Mouse (Mus musculus): ENCODE data around the gene Rab37.

Rab37 gene

GRCm38 (mm10) chr11:115091362-115091901, at the start of gene Rab37:
Gene Rab37, plus strand, starts transcription at chr11:115091431.
- peak in 1 of 2 experiments; percentile 52 for DNase-seq

DNA sequence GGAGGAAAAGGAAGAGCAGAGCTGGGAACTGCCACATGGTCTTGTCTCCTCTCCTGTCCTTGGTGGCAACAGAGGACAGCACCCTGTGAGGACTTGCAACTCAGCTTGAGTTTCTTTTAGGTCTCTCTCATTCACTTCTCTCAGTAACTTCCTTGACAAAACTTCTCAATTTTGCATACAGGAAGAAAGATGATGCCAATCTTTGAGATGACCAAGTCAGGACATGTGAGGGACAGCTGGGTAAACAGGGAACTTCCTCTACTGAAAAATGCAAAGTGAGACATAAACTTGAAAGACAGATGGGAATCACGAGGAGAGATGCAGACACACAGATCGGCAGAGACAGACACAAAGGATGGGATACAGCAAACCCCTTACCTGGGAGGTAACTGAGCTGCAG, 43.0 kb upstream of the Rab37 start, which contains the start of gene Cd300ld3:
Gene Cd300ld3 (minus strand): TSS at position 151 of the 400 bp plus-strand sequence.
- DNase-seq = no peak

- peak in 1 of 2 experiments; percentile 9 for DNase-seq
These were observed 41.8 kb upstream of the Rab37 start for GRCm38 (mm10) chr11:115049282-115049895.

- DNase-seq = peak; percentile 49 to 77
These were observed 39.0 kb upstream of the Rab37 start for GRCm38 (mm10) chr11:115052206-115052605.

DNA sequence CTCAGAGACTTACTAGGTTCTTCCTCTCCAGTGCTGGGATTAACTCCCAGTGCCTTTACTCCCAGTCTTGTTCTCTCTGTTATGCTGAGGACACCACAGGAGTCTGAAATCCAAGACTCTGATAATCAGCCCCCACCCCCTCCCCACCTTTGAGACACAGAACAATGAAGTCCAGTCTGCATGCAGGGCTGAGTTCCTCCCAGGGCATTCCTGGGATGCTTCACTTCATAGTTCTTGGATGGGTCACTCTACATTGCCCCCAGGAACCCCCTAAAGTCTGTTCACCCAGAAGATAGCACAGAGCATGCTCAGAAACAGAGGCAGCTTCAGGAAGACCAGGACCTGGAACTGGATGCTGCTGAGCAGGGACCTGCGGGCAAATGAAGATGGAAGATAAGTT, 38.2 kb upstream of the Rab37 start:
- no peak for DNase-seq

- no peak for DNase-seq
These were observed 36.7 kb upstream of the Rab37 start for GRCm38 (mm10) chr11:115054537-115054936.

DNA sequence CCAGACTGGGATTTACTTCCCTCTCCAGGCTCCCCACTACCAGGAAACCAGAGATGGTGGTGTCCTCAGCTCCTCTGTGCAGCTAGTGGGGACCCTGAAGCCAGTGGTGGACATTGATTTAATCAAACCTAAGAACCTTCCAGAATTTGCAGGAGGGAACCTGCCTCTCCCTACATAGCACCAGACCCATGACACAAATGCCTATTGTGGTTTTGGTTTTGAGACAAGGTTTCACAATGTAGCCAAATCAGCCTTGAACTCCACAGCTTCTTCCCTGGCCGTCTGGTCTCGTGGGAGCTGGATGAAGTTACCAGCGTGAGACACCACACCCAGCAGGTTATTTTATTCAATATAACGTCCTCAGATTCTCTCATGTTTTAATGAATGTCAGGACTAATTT, 32.5 kb upstream of the Rab37 start:
- DNase-seq = no peak

DNA sequence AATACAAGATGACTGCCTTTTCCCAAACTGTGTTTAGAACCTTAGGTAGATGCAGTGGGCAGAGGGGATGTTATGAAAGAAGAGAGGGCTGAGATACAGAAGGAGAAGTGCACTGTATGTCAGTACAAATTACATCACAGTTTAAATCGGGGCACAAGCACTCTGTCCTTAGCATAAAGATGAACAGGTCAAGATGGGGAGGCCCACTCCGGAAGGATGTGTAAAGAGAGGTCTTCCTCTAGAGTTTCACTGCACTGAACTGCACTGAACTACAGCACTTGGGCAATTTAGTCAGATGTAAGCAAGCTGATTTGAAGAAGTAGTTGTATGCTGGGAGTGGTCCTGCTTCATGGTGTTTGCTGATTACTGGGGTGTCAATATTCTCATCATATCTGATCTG, 31.4 kb upstream of the Rab37 start:
- DNase-seq = no peak

DNA sequence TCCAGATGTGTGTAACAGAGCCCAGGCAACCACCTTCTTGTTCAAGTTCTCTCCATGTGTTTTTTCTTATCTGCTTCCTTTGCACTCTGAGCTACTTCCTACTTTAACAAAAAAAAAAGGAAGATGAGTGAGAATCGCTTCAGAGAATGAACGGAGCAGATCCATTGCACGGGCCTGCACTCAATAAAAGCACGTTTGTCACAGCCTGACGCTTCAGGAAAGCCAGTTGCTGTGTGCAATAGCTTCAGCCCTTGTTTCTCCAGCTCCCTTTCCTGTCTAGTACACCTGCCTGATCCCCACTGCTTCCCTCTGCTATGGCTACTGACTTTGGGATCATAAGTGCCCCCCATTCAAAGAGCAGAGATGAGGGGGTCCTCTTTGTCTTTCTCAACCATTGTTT, 29.2 kb upstream of the Rab37 start, which contains the start of gene Cd300e:
Gene Cd300e (minus strand): TSS at position 101 of the 400 bp plus-strand sequence.
- DNase-seq = no peak

- DNase-seq = no peak
These were observed 24.5 kb upstream of the Rab37 start for GRCm38 (mm10) chr11:115066768-115067167.

GRCm38 (mm10) chr11:115071015-115071551, 20.1 kb upstream of the Rab37 start:
- DNase-seq = no peak

DNA sequence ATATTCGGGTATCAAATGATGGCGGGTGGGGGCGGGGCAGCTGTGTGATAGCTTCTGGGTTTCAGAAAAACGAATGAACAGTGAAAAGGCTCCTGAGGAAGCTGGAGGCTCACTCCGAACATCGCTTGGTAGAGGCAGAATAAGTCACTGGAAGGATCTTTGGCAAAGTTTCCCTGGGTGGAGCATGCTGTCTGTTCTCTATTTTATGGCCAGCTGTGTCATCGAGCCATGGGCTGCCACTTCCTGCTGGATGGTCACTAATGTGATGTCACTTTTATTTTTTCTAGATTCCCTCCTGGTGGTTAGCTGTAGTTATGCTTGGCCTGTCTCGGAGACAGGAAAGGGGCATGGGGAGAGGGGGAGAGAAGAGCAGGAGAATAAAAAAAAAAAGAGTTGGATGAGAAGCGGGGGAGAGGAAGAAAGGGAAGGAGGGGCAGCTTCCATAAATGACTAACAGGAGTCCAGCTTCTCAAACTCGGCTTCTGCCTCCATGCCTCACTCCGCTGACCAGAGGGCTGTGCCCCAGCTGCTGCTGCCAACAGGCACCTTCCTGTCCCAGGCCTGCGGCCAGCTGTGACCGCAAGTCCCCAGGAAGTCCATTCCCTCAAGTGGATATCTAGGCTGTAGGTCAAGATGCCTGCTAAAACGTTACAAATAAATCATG, 19.5 kb upstream of the Rab37 start:
- peak; percentile 49 to 69 for DNase-seq

DNA sequence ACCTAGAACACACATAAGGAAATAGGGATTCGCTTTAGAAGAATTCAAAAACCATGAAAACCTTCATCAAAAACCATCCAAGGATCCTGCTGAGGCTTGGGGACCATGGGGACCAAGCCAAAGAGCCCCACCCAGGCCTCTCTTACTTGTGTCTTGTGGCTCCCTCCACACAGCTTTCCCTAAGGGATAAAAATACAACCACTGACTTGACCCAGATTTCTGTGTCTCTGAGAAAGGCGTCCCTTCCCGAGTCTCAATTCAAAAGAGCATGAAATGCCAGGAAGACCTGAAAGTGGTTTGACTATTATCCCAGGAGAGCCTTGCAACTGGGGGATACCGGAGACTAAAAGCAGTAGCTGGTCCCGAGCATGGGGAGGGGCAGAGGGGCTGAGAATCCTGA, 18.2 kb upstream of the Rab37 start:
- no peak for DNase-seq

DNA sequence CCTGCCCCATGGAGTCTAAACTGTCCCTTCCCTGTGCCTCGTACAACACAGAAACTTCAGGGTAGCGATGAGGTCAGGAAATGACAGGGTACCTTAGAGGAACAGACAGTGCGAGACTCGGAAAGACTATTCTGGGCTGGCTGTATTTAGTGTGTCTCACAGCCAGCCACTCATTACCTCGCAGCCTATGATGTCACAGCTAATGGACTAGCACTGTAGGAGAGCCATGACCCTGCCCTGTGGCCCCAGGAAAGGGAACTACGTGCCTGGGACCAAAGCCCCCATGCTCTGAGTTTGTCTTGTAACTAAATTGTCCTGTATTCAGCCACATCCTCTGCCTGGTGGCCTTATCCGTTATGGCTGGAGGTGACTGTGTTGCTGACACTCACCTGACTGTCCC, 15.8 kb upstream of the Rab37 start:
- peak in 1 of 2 experiments; percentile 17 for DNase-seq

GRCm38 (mm10) chr11:115075859-115076258, 15.4 kb upstream of the Rab37 start:
- DNase-seq = no peak

DNA sequence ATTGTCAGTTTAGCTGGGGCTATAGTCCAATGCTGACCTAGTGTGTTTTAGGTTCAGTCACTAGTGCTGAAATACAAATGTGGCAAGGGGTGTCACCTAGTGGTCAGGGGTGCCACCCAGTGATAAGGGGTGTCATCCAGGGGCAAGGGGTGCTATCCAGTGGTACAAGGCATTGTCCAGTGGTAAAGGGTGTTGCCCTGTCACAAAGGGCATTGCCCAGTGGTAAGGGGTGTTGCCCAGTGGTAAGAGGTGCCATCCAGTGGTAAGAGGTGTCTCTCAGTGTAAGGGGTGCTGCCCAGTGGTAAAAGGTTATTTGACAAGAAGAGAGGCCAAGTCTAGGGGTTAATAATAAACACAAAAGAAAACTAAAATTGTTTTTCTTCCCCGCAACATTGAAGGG, 13.8 kb upstream of the Rab37 start:
- no peak for DNase-seq

DNA sequence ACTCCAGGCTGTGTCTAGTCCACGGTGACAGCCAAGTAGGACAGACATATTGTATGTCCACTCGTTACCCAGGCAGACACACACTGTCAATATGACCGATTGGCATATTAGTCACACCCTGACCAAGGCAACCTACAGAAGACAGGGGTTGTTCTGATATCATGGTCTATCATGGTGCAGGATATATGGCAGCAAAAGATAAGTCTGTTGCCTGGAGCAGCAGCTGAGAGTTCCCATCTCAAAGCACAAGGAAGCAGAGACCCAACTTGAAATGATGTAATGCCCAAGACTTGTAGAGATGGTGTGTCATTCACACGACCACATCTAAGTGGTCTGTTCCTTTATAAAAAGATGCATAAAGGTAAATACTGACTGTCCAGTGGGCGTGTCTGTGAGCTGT, 12.6 kb upstream of the Rab37 start:
- DNase-seq = no peak

- peak; percentile 54 to 61 for DNase-seq
These were observed 10.3 kb upstream of the Rab37 start for GRCm38 (mm10) chr11:115080886-115081285.

- no peak for DNase-seq
These were observed 9.9 kb upstream of the Rab37 start for GRCm38 (mm10) chr11:115081373-115081772.

DNA sequence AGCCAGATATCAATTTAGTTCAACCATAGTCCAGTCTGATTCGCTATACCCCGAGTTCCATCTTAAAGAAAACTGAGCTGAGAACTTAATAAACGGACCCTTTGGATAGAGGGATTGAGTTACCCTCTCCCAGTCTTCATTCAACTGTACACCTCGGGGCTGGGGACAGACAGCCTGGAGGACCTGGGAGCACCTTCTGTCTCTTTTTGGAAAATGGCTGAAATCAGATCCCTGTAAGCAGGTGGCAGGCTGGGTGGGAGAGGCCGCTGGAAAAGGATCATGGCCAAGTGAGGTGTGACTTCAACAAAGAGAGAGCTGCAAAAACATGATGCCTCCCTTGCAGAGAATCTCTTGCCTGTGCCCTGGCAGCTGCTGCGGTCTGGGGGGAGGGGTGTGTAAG, 9.0 kb upstream of the Rab37 start:
- no peak for DNase-seq

DNA sequence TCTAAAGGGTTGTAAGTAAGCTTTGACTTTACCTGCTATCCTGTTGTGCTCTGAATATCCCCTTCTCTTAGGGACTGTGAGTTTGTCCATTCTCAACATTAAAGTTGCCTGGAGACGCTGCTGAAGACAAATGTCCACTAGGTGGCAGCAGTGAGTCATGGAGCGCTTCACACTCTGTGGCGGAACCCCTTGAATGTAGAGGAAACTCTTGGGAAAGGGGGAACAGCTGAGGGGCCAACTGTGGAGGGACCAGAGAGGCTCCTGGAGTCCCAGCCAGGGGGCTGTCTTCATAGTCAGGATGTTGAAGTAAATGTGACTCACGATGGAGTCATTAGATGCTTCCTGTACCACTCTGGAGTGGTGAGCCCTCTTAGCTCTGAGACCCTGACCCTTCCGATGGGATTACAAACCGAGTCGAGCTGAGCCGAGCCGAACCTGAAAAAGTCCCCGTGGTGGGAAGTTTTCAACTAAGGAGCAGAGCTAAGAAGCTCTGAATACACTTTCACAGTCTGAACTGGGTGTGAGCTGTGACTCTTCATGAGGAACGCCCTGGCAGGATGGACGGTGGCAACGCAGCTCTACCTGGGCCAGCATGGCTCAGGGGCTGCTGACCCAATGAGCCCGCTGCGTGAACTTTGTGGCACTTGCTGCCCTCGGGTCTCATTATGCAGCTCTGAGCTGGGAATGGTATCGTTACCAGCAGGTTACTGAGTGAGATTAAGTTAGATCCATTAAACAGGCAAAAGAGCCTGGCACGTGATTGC, 7.7 kb upstream of the Rab37 start:
- DNase-seq = peak; percentile 60 to 86

DNA sequence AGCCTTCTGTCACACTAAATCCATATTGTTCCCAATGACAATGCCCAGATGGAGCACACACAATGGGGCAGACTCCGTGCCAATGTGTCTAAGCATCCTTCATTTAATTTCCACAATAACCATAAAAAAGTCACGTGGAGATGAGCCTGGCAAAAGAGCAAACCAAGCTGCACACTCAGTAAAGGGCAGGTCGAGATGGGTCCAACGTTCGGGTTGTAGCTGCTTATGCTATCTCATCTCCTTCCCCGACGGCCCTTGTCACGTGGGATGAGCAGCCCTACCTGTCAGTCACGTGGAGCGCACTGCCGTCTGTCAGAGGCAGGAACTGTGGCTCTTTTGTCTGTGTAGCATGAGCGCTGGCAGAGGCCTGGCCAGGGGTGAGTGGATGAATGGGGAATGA, 6.6 kb upstream of the Rab37 start:
- DNase-seq = no peak

- DNase-seq = no peak
These were observed 6.2 kb upstream of the Rab37 start for GRCm38 (mm10) chr11:115085064-115085463.

Measured in kidney, postnatal 36 days (tissue).